Mouse (Mus musculus): ENCODE data around the gene Supt20.

DNA sequence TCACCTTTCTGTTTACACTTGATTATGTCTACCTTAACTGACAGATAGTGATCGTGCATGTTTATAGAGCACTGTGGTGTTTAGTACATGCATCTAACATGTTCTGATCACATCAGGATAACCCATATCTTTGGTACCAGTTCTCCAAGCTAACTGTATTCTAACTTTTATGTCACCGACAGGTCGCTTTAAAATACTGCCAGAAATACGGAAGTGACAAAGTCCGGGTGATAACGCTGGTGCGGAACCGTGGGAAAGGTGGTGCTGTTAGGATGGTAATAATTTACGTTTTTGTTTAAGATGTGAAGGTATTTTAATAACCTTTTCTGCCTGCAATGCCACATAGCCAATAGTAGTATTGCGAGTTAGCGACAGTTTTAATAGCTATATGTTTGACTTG is 49.4 kb downstream of the Supt20 start:
- no peak for TF ChIP-seq POLR2A (IDR thresholded peaks at IDR 0.05; ENCODE audit: low read depth, low read length)
- TF ChIP-seq CTCF (IDR thresholded peaks at IDR 0.05; ENCODE audit: extremely low read depth, insufficient read depth, insufficient read length, insufficient replicate concordance): no peak
